Mouse (Mus musculus) bone marrow, adult 2 months (tissue): ENCODE data around the gene Pde9a.

Experiments
- CTCF ChIP-seq: fragments of 200-500 bp; IDR thresholded peaks from 2 replicates; pipeline ENCODE4 v1.5.1; 2011; ENCODE audit warnings: low read length, control low read depth; ENCODE audit not compliant: control insufficient read depth, insufficient read depth
- POLR2A ChIP-seq: fragments of 200-500 bp; IDR thresholded peaks from 2 replicates; pipeline ENCODE4 v1.6.1; 2011; ENCODE audit warnings: low read depth, mild to moderate bottlenecking, control low read depth, low read length, borderline replicate concordance; ENCODE audit not compliant: control insufficient read depth

DNA sequence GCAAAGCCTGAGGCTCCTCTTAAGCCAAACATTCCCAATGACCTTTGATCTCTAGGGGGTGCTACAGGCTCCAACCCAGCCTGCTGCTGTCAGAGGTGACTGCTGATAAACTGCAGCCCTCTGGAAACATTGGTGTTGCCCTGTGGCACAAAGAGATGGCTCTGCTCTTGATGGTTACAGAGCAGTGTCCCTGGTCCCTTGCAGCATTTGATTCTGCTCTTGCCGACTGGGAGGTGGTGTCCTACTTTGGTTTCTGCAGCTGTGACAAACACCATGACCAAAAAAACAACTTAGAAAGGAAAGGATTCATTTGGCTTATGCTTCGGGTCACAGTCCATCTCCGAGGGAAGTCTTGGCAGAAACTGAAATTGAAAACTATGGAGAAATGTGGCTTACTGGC is 5.5 kb downstream of the Pde9a start:
- TF ChIP-seq POLR2A (no peak), CTCF (no peak)
